Mouse (Mus musculus) heart, postnatal 36 days (tissue): ENCODE measurements around the gene Cers4. TPM values are rescaled to one million over a fixed set of nuclear protein-coding genes. Genes with fewer than 3 reads are reported as not detected.

Source experiments
- total RNA-seq, 2 experiments: library from RNA; stranded (reverse); gene quantifications; 2 replicates each; pipeline ENCODE4 v1.2.3; 2021

The Cers4 gene
- total RNA-seq, 2 experiments from 2014 or later = 29.6 to 36.7 TPM

Other genes starting within 250 kb of the Cers4 start
- gene Tgfbr3l, start 244.8 kb upstream of the Cers4 start, total RNA-seq = 1 to 10 TPM; 2.5 to 3.9 TPM
- gene Snapc2, start 239.9 kb upstream of the Cers4 start, total RNA-seq = 10 to 100 TPM; 15.6 to 16.4 TPM
- gene Ctxn1, start 233.8 kb upstream of the Cers4 start, total RNA-seq = under 1 TPM; 0.57 to 0.97 TPM
- 100 to 1,000 TPM; 107 to 126 TPM for gene Timm44, start 217.1 kb upstream of the Cers4 start, total RNA-seq
- 1 to 10 TPM; 3.4 to 4.2 TPM for gene Ccl25, start 167.8 kb upstream of the Cers4 start, total RNA-seq
- 10 to 100 TPM; 50.2 to 52.8 TPM for gene Elavl1, start 167.6 kb upstream of the Cers4 start, total RNA-seq
- gene Zfp958, start 120.1 kb downstream of the Cers4 start, total RNA-seq = 10 to 100 TPM in 1 of 2 experiments, 1 to 10 TPM in 1; 6.5 to 10.3 TPM